Comparison of ENCODE assay signal across 16 mouse cellular contexts in the genomic region with DNA sequence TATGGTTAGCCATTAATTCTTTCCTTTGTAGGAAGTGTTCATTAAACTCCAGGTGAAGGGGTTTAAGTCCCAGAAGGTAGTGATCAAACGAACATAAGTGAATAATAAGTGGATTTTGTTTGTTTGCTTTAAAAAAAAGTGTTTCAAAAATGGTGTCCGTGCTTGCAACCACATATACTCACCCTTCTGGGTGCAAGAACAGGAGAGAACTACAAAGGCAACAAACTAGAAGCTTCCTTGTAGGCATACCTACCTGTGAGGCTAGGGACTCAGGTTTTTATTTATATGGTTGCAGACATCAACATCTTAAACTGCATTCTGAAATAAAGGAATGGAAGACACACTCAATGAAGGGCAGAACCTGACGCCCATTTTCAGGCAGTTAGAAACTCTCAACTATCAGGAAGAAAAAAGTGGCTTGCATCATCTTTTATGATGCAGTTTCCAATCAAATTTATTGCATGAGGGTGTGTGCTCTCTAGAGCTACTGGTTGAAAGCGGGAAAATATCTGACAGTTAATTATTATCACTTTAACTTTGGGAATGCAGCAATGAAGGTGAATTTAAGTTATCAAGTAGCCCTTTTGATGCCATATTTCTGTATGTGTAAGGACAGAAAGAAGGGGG.
DNase-seq lines count a peak whose midpoint lies in the region; ATAC-seq and TF ChIP-seq lines count a peak whose summit lies in the region.
"Had no signal": no experiment of that assay in that cellular context is flagged by ENCODE, and none has a peak within 500 bp of the region (broad histone marks: within the 10 kb centered on the region; RNA-seq: fewer than 3 reads in every experiment).

No protein-coding gene starts in this region.

- H3K4me1 ChIP-seq in hindbrain, embryonic 15.5 days (replicated peaks), result no peaks in the 10 kb centered on the region
- H3K4me1 ChIP-seq in hindbrain, embryonic 10.5 days (replicated peaks), result no peaks in the 10 kb centered on the region
- peaks cover 3% of the 10 kb centered on the region; the same call in 1 of the 2 replicates for H3K4me1 ChIP-seq in neural tube, embryonic 15.5 days
- H3K4me1 ChIP-seq in small intestine, adult 2 months (ENCODE audit: control insufficient read depth, insufficient read depth, insufficient read length, low read length), result no peaks in the 10 kb centered on the region
- H3K4me1 ChIP-seq: forebrain, embryonic 12.5 days; limb, embryonic 13.5 days; liver, embryonic 12.5 days; midbrain, embryonic 12.5 days; neural tube, embryonic 12.5 days had no signal

- no peak for TF ChIP-seq POLR2A in small intestine, adult 2 months (IDR thresholded peaks at IDR 0.05; ENCODE audit: low read depth, low read length)

- no peaks in the 10 kb centered on the region for H3K36me3 ChIP-seq in hindbrain, embryonic 15.5 days
- no peaks in the 10 kb centered on the region for H3K36me3 ChIP-seq in hindbrain, embryonic 10.5 days
- no peaks in the 10 kb centered on the region for H3K36me3 ChIP-seq in neural tube, embryonic 15.5 days
- H3K36me3 ChIP-seq in small intestine, adult 2 months (ENCODE audit: control insufficient read depth, insufficient read depth, low read length), result no peaks in the 10 kb centered on the region
- H3K36me3 ChIP-seq: forebrain, embryonic 12.5 days; limb, embryonic 13.5 days; liver, embryonic 12.5 days; midbrain, embryonic 12.5 days; neural tube, embryonic 12.5 days had no signal

- DNase-seq in frontal cortex, adult 2 months (ENCODE audit: extremely low spot score in 1 of 2, low spot score in 1 of 2), result no peak
- DNase-seq in hindbrain, embryonic 10.5 days (ENCODE audit: low spot score), result no peak
- no peak for DNase-seq in neural tube, embryonic 10.5 days (ENCODE audit: extremely low spot score, low spot score)
- DNase-seq in adrenal gland, adult (ENCODE audit: inconsistent age in 2 of 2, low spot score in 1 of 2), result no peak

- no peak overlapping the region for H3K9ac ChIP-seq in hindbrain, embryonic 15.5 days
- no peak overlapping the region for H3K9ac ChIP-seq in neural tube, embryonic 15.5 days (replicated peaks)
- H3K9ac ChIP-seq: forebrain, embryonic 12.5 days; limb, embryonic 13.5 days; liver, embryonic 12.5 days; midbrain, embryonic 12.5 days; neural tube, embryonic 12.5 days had no signal

- 69% methylated on average over 4 of the region's 4 CpGs for WGBS in hindbrain, embryonic 15.5 days
- WGBS in hindbrain, embryonic 10.5 days, result 73% methylated on average over 4 of the region's 4 CpGs
- WGBS in neural tube, embryonic 15.5 days, result 66% methylated on average over 4 of the region's 4 CpGs
- 19% methylated on average over 4 of the region's 4 CpGs for WGBS in small intestine, adult 2 months

- TF ChIP-seq CTCF in small intestine, adult 2 months (IDR thresholded peaks at IDR 0.05; ENCODE audit: extremely low read depth, insufficient read length, insufficient replicate concordance, low read depth, low read length), result no peak

- H3K4me2 ChIP-seq in hindbrain, embryonic 15.5 days, result 0 out of 2 replicates have a peak overlapping the region, but pooled peaks have one; percentile 13
- peak overlapping the region; percentile 13; the same call in 1 of the 2 replicates for H3K4me2 ChIP-seq in neural tube, embryonic 15.5 days
- H3K4me2 ChIP-seq: forebrain, embryonic 12.5 days; limb, embryonic 13.5 days; liver, embryonic 12.5 days; midbrain, embryonic 12.5 days; neural tube, embryonic 12.5 days had no signal

- H3K27me3 ChIP-seq in hindbrain, embryonic 15.5 days, result no peaks in the 10 kb centered on the region
- 0 out of 2 replicates have a peak, but pooled peaks cover 6% of the 10 kb centered on the region for H3K27me3 ChIP-seq in hindbrain, embryonic 10.5 days (ENCODE audit: insufficient read depth, poor library complexity, severe bottlenecking)
- H3K27me3 ChIP-seq in neural tube, embryonic 15.5 days (replicated peaks), result no peaks in the 10 kb centered on the region
- H3K27me3 ChIP-seq in small intestine, adult 2 months (ENCODE audit: control insufficient read depth, insufficient read depth, low read length), result no peaks in the 10 kb centered on the region
- H3K27me3 ChIP-seq: forebrain, embryonic 12.5 days; liver, embryonic 12.5 days; midbrain, embryonic 12.5 days; neural tube, embryonic 12.5 days had no signal

- no peak overlapping the region for H3K27ac ChIP-seq in hindbrain, embryonic 15.5 days (replicated peaks)
- no peak overlapping the region for H3K27ac ChIP-seq in hindbrain, embryonic 10.5 days
- H3K27ac ChIP-seq in neural tube, embryonic 15.5 days (replicated peaks), result no peak overlapping the region
- H3K27ac ChIP-seq in small intestine, adult 2 months (ENCODE audit: insufficient read depth, low read depth, low read length), result peak overlapping the region; percentile 65; the same call in 1 of the 2 replicates
- H3K27ac ChIP-seq: forebrain, embryonic 12.5 days; kidney, postnatal 0 days; limb, embryonic 13.5 days; liver, embryonic 12.5 days; midbrain, embryonic 12.5 days; neural tube, embryonic 12.5 days had no signal

- H3K4me3 ChIP-seq in hindbrain, embryonic 15.5 days, result no peak overlapping the region
- no peak overlapping the region for H3K4me3 ChIP-seq in hindbrain, embryonic 10.5 days
- no peak overlapping the region for H3K4me3 ChIP-seq in neural tube, embryonic 15.5 days (replicated peaks)
- no peak overlapping the region for H3K4me3 ChIP-seq in small intestine, adult 2 months (ENCODE audit: low read depth, low read length)
- H3K4me3 ChIP-seq: erythroblast, embryonic 14.5 days; forebrain, embryonic 12.5 days; limb, embryonic 13.5 days; liver, embryonic 12.5 days; midbrain, embryonic 12.5 days; neural tube, embryonic 12.5 days had no signal

- peak; percentile 13; the same call in 1 of the 2 replicates for ATAC-seq in frontal cortex, adult (ENCODE audit: low TSS enrichment)
- no peak for ATAC-seq in hindbrain, embryonic 15.5 days (ENCODE audit: low FRiP score, low read depth)
- no peak for ATAC-seq in neural tube, embryonic 15.5 days (ENCODE audit: low FRiP score)
- ATAC-seq: CD4-positive, CD25-positive, alpha-beta regulatory T cell, adult 4 months; liver, embryonic 12.5 days had no signal

- no peaks in the 10 kb centered on the region for H3K9me3 ChIP-seq in hindbrain, embryonic 15.5 days
- no peaks in the 10 kb centered on the region for H3K9me3 ChIP-seq in hindbrain, embryonic 10.5 days
- H3K9me3 ChIP-seq in neural tube, embryonic 15.5 days (replicated peaks), result no peaks in the 10 kb centered on the region
- H3K9me3 ChIP-seq: forebrain, embryonic 12.5 days; limb, embryonic 13.5 days; liver, embryonic 12.5 days; midbrain, embryonic 12.5 days; neural tube, embryonic 12.5 days had no signal
